Mouse (Mus musculus): ENCODE measurements at regions not wholly inside any gene's neighbourhood (a gene's known extent, or its start where the extent isn't known, plus 50 kb on each side); places are given as distances from the start of the nearest gene placed in this dataset.
A peak's percentile ranks its signal among the peaks of the same experiment; 100 is the strongest.

- DNase-seq (ENCODE audit: low spot score) = no peak
Observed at GRCm38 (mm10) chr9:90683319-90683718, 412.7 kb upstream of the Tbc1d2b start.

DNA sequence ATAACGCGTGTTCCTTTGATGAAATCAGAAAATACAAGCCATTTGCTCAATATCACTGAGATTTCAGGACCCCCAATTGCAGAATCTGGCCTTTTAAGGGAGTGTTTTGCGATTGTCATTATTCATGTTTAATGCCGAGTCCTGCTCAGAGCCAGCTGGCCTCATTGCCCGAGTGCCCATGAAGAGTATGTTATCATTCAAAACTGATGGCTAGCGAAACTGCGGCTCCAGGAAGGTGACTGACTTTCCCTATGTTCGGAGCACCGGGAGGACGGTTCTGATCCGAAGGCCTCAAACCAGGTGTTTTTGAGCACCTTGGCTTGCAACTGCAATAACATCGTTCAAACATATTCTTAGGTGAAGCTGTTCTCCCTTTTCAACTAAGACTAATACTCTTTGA, 419.5 kb upstream of the Tbc1d2b start:
- DNase-seq (ENCODE audit: low spot score) = no peak

GRCm38 (mm10) chr9:90691137-90691536, 420.5 kb upstream of the Tbc1d2b start:
- no peak for DNase-seq (ENCODE audit: low spot score)

DNA sequence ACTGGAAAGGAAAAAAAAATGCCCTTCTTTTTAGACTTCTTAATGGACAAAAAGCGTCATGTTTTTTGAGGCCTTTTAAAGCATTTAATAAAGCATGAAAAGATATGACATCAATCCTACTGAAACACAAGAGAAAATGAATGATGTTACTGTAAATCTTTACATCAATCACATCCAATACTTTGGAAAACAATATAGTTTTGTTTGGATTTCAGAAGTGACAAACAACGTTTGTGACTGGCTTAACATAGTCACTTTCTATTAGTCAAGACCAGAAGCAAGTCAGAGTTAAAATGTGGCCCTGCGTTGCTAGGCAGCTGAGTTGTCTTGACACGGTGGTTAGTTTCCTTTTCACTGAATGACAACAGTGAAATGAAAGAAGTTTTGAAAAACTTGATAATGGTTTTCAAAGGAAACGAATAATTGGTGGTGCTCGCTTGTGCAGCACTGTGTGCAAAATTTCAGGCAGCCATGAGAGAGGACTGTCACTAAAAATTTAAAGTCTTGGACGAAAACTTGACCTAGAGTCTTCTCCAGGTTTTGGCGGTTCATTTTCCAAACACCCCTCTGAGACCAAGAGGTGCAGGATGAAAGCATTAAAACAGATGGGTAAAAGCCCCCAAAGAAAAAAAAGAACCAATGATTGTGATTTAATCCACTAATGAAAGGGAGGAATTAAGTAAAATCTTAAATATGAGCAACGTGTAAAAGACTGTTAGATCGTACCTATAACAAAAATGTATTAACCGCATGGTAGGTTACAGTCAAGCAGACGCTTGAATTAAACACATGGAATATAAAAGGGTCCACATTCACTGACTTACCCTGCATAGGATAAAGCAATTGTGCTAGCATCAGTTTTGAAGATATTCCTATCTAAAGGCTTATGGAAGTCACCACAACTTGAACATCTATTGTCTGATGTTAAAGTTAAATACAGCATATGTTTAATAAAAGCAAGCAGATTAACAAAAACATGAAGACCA, 421.4 kb upstream of the Tbc1d2b start:
- peak; percentile 71 for DNase-seq (ENCODE audit: low spot score)

GRCm38 (mm10) chr9:90693031-90693671, 422.5 kb upstream of the Tbc1d2b start:
- peak; percentile 64 for DNase-seq (ENCODE audit: low spot score)

- no peak for DNase-seq (ENCODE audit: low spot score)
Observed at GRCm38 (mm10) chr9:90694051-90694645, 423.5 kb upstream of the Tbc1d2b start.

DNA sequence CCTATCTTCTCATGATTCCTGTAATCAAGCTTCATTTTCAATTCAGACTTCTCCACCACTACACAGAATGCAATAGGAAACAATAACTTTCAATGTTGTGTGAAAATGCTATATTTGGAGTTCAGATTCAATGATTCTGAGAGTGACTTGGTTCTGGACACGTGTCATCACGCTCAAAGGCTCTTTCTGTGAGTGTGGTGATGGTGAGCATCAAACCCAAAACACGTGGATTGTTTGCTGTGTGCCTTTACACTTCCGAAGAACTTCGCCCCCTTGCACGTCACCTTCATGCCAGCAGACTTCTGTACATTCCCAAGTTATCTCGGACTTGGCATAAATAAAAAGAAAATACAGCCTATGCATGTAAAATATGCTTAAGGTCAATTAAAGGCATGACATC, 425.1 kb upstream of the Tbc1d2b start:
- no peak for DNase-seq (ENCODE audit: low spot score)

DNA sequence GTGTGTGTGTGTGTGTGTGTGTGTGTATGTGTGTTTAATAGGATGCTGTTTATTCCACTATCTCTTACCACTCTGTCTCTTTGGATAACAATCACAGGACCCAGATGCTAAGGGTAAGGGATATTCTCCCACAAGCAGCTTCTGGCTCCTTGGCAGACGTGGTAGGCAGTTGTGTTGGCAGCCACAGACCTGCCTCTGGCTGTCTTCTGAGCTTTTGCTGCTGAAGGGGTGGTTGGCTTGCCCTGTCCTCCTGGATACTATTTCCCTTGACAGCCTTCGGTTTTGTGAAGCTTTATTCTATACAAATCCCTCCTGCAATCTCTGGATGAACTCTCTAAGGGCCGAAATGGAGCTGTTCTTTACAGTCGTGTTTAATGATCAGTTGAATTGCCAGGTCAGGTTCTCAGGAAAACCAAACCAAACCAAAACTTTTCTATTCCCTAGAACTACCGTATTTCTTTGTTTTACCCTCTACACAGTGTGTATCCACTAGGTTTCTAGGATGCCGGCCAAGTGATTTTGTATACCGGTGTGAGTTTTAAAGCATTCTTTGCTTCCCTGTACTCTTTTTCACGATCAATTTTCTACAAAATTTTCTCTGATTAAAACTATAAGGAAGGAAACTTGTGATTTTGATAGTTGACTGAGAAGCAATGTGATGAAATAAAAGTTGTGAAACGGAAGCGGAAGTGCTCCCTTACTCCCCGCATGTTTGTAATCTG, 426.8 kb upstream of the Tbc1d2b start:
- no peak for DNase-seq (ENCODE audit: low spot score)

GRCm38 (mm10) chr9:90698439-90698838, 427.8 kb upstream of the Tbc1d2b start:
- DNase-seq (ENCODE audit: low spot score) = no peak

DNA sequence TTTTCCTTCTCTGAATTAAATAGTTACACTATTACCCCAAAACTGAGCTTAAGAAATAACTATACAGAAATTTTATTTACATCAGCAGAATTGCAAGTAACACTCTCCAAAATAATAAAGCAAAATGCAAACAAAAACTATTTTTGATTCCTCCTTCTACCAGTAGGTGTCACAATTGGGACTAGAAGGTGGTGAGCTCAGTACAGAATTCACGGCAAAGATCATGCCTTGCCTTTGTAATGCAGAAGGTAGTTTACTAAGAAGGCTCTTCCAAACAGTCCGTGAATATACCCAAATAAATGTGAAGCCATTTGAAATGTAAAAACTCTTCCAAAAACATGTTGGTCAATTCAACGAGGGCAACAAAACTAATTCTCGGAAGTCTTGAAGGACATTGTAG, 428.5 kb upstream of the Tbc1d2b start:
- peak; percentile 85 for DNase-seq (ENCODE audit: low spot score)

DNA sequence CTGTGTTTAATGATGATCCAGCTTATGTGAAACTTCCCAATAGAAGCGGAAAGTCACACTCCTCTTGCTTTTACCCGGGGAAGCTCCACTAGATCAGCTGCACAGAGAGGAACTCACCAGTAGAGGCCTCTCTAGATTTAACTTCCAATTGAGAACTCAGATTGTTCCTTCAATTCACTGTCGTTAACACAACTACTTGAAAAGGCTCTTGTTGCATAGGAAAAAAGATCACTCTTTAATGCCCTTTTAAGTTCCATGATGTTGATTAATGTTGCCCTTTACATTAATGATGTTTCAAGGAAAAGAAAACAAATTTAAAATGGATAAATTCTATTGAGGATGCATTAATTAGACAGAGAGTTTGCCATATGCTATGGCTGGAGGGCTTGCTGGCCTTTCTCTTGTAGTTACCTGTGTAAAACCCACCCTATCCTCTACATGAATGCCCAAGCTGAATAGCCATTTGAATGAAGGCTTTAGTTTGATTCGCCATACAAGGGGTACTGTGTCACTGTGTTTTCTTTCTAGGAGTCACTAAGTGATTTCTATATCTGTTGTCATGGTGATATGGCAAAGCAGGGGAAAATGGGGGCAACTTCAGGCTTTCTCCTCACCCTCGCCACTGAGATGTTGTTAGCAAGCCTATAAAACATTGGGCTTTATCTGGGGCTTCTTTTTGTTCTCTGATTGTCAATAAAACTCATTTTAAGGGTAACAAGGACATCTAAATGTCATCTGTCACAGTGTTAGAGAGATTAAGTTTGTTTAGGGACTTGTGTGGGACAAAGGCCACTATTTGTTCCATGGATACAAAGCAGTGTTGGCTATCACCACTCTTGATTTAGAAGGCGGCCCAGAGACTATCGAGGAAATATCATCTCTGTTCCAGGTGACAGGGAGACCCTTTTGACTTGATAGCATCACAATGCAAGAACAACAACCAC, 429.9 kb upstream of the Tbc1d2b start:
- DNase-seq (ENCODE audit: low spot score) = peak; percentile 44

DNA sequence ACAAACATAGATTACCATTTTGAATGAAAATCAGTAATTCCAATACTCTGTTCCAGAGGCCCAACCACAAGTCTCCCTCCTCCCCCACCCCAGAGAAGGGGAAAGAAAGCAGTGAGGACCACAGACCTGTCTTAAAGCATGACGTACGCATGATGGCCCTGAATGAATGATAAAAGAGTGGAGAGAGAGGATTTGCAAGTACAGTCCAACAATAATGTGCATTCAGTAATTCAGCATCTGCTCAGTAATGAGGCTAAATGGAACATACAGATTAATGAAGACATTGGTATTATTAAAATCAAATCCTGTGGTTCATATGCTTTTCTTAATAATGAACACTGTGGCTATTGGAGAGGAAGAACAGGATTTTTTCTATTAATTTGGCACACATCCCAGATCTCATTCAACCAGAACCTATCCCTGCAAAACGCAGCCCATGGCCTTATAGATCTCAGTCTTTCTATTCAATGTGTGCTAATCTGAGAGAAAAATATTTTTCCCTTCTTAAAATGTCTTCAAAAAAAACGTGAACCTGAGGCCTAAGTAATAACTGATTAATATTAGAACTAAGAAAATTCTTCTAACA, 430.7 kb upstream of the Tbc1d2b start:
- no peak for DNase-seq (ENCODE audit: low spot score)

- no peak for DNase-seq (ENCODE audit: low spot score)
Observed at GRCm38 (mm10) chr9:90713685-90714084, 443.1 kb upstream of the Tbc1d2b start.

- DNase-seq (ENCODE audit: low spot score) = peak; percentile 24
Observed at GRCm38 (mm10) chr9:90731450-90731849, 460.8 kb upstream of the Tbc1d2b start.

- peak; percentile 12 for DNase-seq (ENCODE audit: low spot score)
Observed at GRCm38 (mm10) chr9:90757175-90757574, 486.6 kb upstream of the Tbc1d2b start.

DNA sequence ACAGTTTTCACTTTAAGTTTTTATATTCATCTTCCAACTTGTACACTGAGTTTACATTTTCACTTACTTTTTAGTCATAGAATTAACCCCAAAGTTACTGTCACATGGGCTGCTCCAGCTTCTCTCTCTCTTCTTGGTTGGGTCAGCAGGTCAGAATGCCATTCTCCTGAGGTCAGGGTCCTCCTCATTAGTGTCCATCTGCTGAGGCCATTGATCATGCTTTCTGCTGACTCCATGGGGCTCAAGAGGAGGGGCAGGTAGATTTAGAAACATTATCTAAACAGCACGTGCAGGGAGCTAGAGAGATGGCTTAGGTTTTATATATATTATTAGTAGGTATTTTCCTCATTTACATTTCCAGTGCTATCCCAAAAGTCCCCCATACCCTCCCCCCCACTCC, 503.7 kb upstream of the Tbc1d2b start:
- peak; percentile 77 for DNase-seq (ENCODE audit: low spot score)

GRCm38 (mm10) chr9:90789545-90789944, 518.9 kb upstream of the Tbc1d2b start:
- no peak for DNase-seq (ENCODE audit: low spot score)

GRCm38 (mm10) chr9:90791871-90792270, 521.3 kb upstream of the Tbc1d2b start:
- no peak for DNase-seq (ENCODE audit: low spot score)

DNA sequence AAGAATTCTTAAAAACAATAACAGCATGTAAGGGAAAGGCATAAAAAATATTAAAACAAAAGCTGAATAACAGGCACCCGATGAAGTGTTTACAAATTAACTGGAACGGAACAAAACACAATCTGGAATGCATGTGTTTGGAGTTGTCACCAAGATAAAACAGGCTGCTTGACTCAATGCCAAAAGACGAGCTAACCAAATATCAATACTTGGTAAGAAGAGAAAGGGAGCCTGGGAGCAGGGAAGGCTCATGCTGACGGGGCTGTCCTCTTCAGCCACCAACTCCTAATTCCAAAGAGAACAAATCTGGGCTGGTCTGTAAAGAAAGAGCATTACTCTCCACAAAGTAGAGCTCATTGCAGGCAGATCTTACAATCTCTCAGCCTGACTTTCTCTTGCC, 545.4 kb upstream of the Zic4 start:
- no peak for DNase-seq (ENCODE audit: low spot score)

- no peak for DNase-seq (ENCODE audit: low spot score)
Observed at GRCm38 (mm10) chr9:90823574-90824280, 538.5 kb upstream of the Zic4 start.

Measured in embryo, embryonic 10 days (tissue).